ENCODE assay signal across 24 mouse cellular contexts in genomic region chr15:36950258-36950657, GRCm38 (mm10). TPM values are rescaled to one million over a fixed set of nuclear protein-coding genes. Genes with fewer than 3 reads are reported as not detected.
DNase-seq lines count a peak whose midpoint lies in the region; ATAC-seq and TF ChIP-seq lines count a peak whose summit lies in the region.
"Had no signal": no experiment of that assay in that cellular context is flagged by ENCODE, and none has a peak within 500 bp of the region (broad histone marks: within the 10 kb centered on the region; RNA-seq: fewer than 3 reads in every experiment).

No protein-coding gene starts in this region.

- WGBS in liver, adult 2 months, result 84% methylated on average over 2 of the region's 2 CpGs
- 73% methylated on average over 2 of the region's 2 CpGs for WGBS in liver, postnatal 0 days (ENCODE audit: insufficient replicate concordance)
- 74% methylated on average over 2 of the region's 2 CpGs for WGBS in intestine, postnatal 0 days

- DNase-seq in frontal cortex, postnatal 14 days (ENCODE audit: low spot score in 2 of 2), result no peak
- DNase-seq in liver, adult 2 months (ENCODE audit: extremely low read depth, low read depth, low spot score), result peak; percentile 44
- DNase-seq in liver, postnatal 0 days, result no peak
- peak; percentile 57 for DNase-seq in brain, adult 2 months (ENCODE audit: low read depth, low spot score)
- DNase-seq in heart, postnatal 4 days, result no peak
- no peak for DNase-seq in spleen, postnatal 4 days (ENCODE audit: low spot score in 2 of 2)
- DNase-seq: adrenal gland, adult 8-10 months; adrenal gland, postnatal 25 days; cerebellum, adult 18-20 months; cerebellum, adult 9-10 months; cerebellum, postnatal 14 days; gastrocnemius, postnatal 25 days; heart, adult 18-20 months; heart, postnatal 10 days; heart, postnatal 36 days had no signal

- no peaks in the 10 kb centered on the region for H3K27me3 ChIP-seq in liver, adult 2 months (ENCODE audit: control insufficient read depth, insufficient read depth, low read length)
- no peaks in the 10 kb centered on the region for H3K27me3 ChIP-seq in liver, postnatal 0 days (ENCODE audit: insufficient read depth, low read length)
- H3K27me3 ChIP-seq in intestine, postnatal 0 days (replicated peaks; ENCODE audit: control insufficient read depth, insufficient read depth, low read length), result no peaks in the 10 kb centered on the region
- H3K27me3 ChIP-seq: forebrain, embryonic 13.5 days had no signal

- no peak for TF ChIP-seq CTCF in liver, adult 2 months (IDR thresholded peaks at IDR 0.05; ENCODE audit: low read depth, low read length)
- no peak for TF ChIP-seq CTCF in liver, postnatal 0 days (IDR thresholded peaks at IDR 0.05; ENCODE audit: low read depth)
- TF ChIP-seq CTCF in intestine, postnatal 0 days (IDR thresholded peaks at IDR 0.05; ENCODE audit: low read depth), result no peak

- H3K79me2 ChIP-seq in liver, adult 2 months (ENCODE audit: control insufficient read depth, insufficient read depth, low read length), result no peaks in the 10 kb centered on the region

- no peaks in the 10 kb centered on the region for H3K36me3 ChIP-seq in liver, adult 2 months (ENCODE audit: control insufficient read depth, insufficient read depth, low read length)
- no peaks in the 10 kb centered on the region for H3K36me3 ChIP-seq in liver, postnatal 0 days (replicated peaks; ENCODE audit: insufficient read depth, low read length)
- H3K36me3 ChIP-seq in intestine, postnatal 0 days (ENCODE audit: control insufficient read depth, insufficient read depth), result no peaks in the 10 kb centered on the region
- H3K36me3 ChIP-seq: forebrain, embryonic 10.5 days; heart, embryonic 12.5 days; heart, embryonic 15.5 days had no signal

- TF ChIP-seq POLR2A in liver, adult 2 months (IDR thresholded peaks at IDR 0.05; ENCODE audit: extremely low read depth, insufficient read depth, low read length), result no peak

- ATAC-seq in frontal cortex, adult (ENCODE audit: low TSS enrichment), result peak; percentile 72
- ATAC-seq in liver, postnatal 0 days, result no peak
- peak; percentile 62 for ATAC-seq in intestine, postnatal 0 days
- ATAC-seq: activated CD4-positive, CD25-positive, alpha-beta regulatory T cell, adult 4 months; forebrain, embryonic 13.5 days; forebrain, embryonic 16.5 days had no signal

- H3K4me2 ChIP-seq in liver, postnatal 0 days (ENCODE audit: low read depth, low read length), result no peak overlapping the region
- no peak overlapping the region for H3K4me2 ChIP-seq in intestine, postnatal 0 days (replicated peaks; ENCODE audit: low read depth)
- H3K4me2 ChIP-seq: forebrain, embryonic 13.5 days; heart, embryonic 12.5 days; heart, embryonic 15.5 days; hindbrain, embryonic 14.5 days had no signal

- H3K4me1 ChIP-seq in liver, adult 2 months (ENCODE audit: control insufficient read depth, insufficient read depth, low read length), result peaks cover 4% of the 10 kb centered on the region
- H3K4me1 ChIP-seq in liver, postnatal 0 days (ENCODE audit: insufficient read depth), result peaks cover 2% of the 10 kb centered on the region; the same call in 1 of the 2 replicates
- H3K4me1 ChIP-seq in intestine, postnatal 0 days (replicated peaks; ENCODE audit: control insufficient read depth, insufficient read depth, low read length), result no peaks in the 10 kb centered on the region; the same call in 1 of the 2 replicates

- TF ChIP-seq EP300 in liver, postnatal 0 days (IDR thresholded peaks at IDR 0.05; ENCODE audit: low read depth), result no peak

- no peak overlapping the region for H3K4me3 ChIP-seq in liver, adult 2 months (ENCODE audit: insufficient read depth, low read depth, low read length)
- no peak overlapping the region for H3K4me3 ChIP-seq in liver, postnatal 0 days (ENCODE audit: low read depth, low read length)
- H3K4me3 ChIP-seq in intestine, postnatal 0 days (ENCODE audit: low read depth, low read length), result no peak overlapping the region
- H3K4me3 ChIP-seq: forebrain, embryonic 10.5 days; forebrain, embryonic 13.5 days; heart, embryonic 12.5 days; heart, embryonic 15.5 days had no signal

- H3K27ac ChIP-seq in liver, adult 2 months (replicated peaks; ENCODE audit: insufficient read depth, low read depth, low read length), result no peak overlapping the region
- no peak overlapping the region for H3K27ac ChIP-seq in liver, postnatal 0 days (ENCODE audit: low read depth)
- H3K27ac ChIP-seq in intestine, postnatal 0 days (ENCODE audit: low read depth, low read length), result peak overlapping the region; percentile 28; the same call in 1 of the 2 replicates
- H3K27ac ChIP-seq: forebrain, embryonic 10.5 days; forebrain, embryonic 13.5 days; heart, embryonic 15.5 days; hindbrain, embryonic 14.5 days had no signal

- no peaks in the 10 kb centered on the region for H3K9me3 ChIP-seq in liver, postnatal 0 days (ENCODE audit: low read length)
- H3K9me3 ChIP-seq in intestine, postnatal 0 days (ENCODE audit: control insufficient read depth), result no peaks in the 10 kb centered on the region
- H3K9me3 ChIP-seq: forebrain, embryonic 13.5 days; heart, embryonic 12.5 days; heart, embryonic 15.5 days had no signal

- H3K9ac ChIP-seq in liver, adult 2 months (ENCODE audit: low read depth, low read length), result no peak overlapping the region
- no peak overlapping the region for H3K9ac ChIP-seq in liver, postnatal 0 days (replicated peaks)
- H3K9ac ChIP-seq in intestine, postnatal 0 days (ENCODE audit: low read depth, low read length), result no peak overlapping the region
- H3K9ac ChIP-seq: forebrain, embryonic 13.5 days; heart, embryonic 12.5 days; heart, embryonic 15.5 days; hindbrain, embryonic 14.5 days had no signal

RNA-seq across cellular contexts. Expression of gene Zfp706, which starts 57.3 kb away (rescaled TPM):
- 22.5 and 25.0 TPM in 2 replicates for total RNA-seq in liver, adult 2 months (2014; rRNA removed)
- 22.5 and 23.0 TPM in 2 replicates for polyA plus RNA-seq in liver, adult 2 months (2012; rRNA removed)
- 234 and 251 TPM in 2 replicates for polyA plus RNA-seq in liver, postnatal 0 days (2015; fragmentation: Nextera tagmentation; extraction: Ambion mirVana)
- polyA plus RNA-seq in intestine, postnatal 0 days (2015; fragmentation: Nextera tagmentation; extraction: Ambion mirVana), result 609 and 618 TPM in 2 replicates
- total RNA-seq in heart, postnatal 4 days (2021), result 100 to 1,000 TPM; 234 to 247 TPM

Comparison
In these comparisons a context has a peak if more than half of its experiments do, and no peak if none do; other contexts are left out.
1. DNase-seq: peak in liver, adult 2 months (single experiment) and brain, adult 2 months (single experiment); none in frontal cortex, postnatal 14 days (0 of 2), liver, postnatal 0 days (single experiment), heart, postnatal 4 days (single experiment) and spleen, postnatal 4 days (0 of 2).